Mouse (Mus musculus) lung, embryonic 16.5 days (tissue): Measurements from ENCODE around the gene Gm34653. TPM values are rescaled to one million over a fixed set of nuclear protein-coding genes. Genes with fewer than 3 reads are reported as not detected.
"Not testable (repeated sequence)": the region's sequence is repeated elsewhere in the genome, so short reads cannot be mapped to it uniquely, and the experiment has no call there.

Experiments used
- ATAC-seq: fragments of 200-750 bp; cut with Nextera tagmentation; 2 replicates; pipeline ENCODE4 v1.8.0; 2017; ENCODE audit warnings: low read depth, mild to moderate bottlenecking, moderate library complexity
- H3K27ac ChIP-seq: fragments of 300-500 bp; sonication (generic); 2 replicates; pipeline ENCODE4 v1.5.1; 2014; ENCODE audit warnings: mild to moderate bottlenecking, control low read depth, low read length
- H3K27me3 ChIP-seq: fragments of 300-500 bp; sonication (generic); 2 replicates; pipeline ENCODE4 v1.6.1; 2014; ENCODE audit warnings: low read depth, low read length, mixed read lengths; ENCODE audit not compliant: control insufficient read depth, insufficient read depth
- H3K36me3 ChIP-seq: fragments of 300-500 bp; sonication (generic); 2 replicates; pipeline ENCODE4 v1.6.1; 2014; ENCODE audit warnings: low read length; ENCODE audit not compliant: control insufficient read depth, insufficient read depth
- H3K4me1 ChIP-seq: fragments of 300-500 bp; sonication (generic); replicated peaks from 2 replicates; pipeline ENCODE4 v1.6.1; 2014; ENCODE audit warnings: low read length, mixed read lengths; ENCODE audit not compliant: control insufficient read depth, insufficient read depth
- H3K4me2 ChIP-seq: fragments of 300-500 bp; sonication (generic); 2 replicates; pipeline ENCODE4 v1.6.1; 2014; ENCODE audit warnings: low read depth, low read length, control low read depth
- H3K4me3 ChIP-seq: fragments of 300-500 bp; sonication (generic); 2 replicates; pipeline ENCODE4 v1.5.1; 2014; ENCODE audit warnings: mild to moderate bottlenecking, low read length, control low read depth
- H3K9ac ChIP-seq: fragments of 300-500 bp; sonication (generic); 2 replicates; pipeline ENCODE4 v1.6.1; 2014; ENCODE audit warnings: low read length, control low read depth
- H3K9me3 ChIP-seq: fragments of 300-500 bp; sonication (generic); 2 replicates; pipeline ENCODE4 v1.6.1; 2016; ENCODE audit warnings: low read length; ENCODE audit not compliant: control insufficient read depth
- WGBS: fragments of 180-500 bp; shearing (Covaris S2); extraction: QIAGEN DNeasy Blood & Tissue Kit; methylation state at CpG from one replicate; pipeline ENCODE4 v1.1.7; 2014; 5-methylcytosine and 5-hydroxymethylcytosine counted together
- polyA plus RNA-seq: library from polyadenylated mRNA; unstranded; fragments of >200 nt; fragmentation: Nextera tagmentation; extraction: Ambion mirVana; gene quantifications from 2 replicates; pipeline ENCODE4 v1.2.1, GENCODE M21; 2015

Gm34653 gene
- polyA plus RNA-seq, 1 experiment from 2014 or later, result not detected

GRCm38 (mm10) chr2:34809568-34809967 is 23.2 kb upstream of the Gm34653 start:
- Histone ChIP-seq H3K36me3 (peaks cover 25% of the 10 kb centered on the region), H3K4me2 (no peak overlapping the region), H3K9me3 (no peaks in the 10 kb centered on the region), H3K4me3 (no peak overlapping the region), H3K27ac (no peak overlapping the region), H3K4me1 (peaks cover under 1% of the 10 kb centered on the region), H3K9ac (no peak overlapping the region), H3K27me3 (no peaks in the 10 kb centered on the region)
- WGBS, result 88% methylated on average over 1 of the region's 1 CpGs
- ATAC-seq, result no peak

- H3K27me3 ChIP-seq, result no peaks in the 10 kb centered on the region
- H3K9ac ChIP-seq, result no peak overlapping the region
- no peak overlapping the region for H3K4me2 ChIP-seq
- H3K4me1 ChIP-seq, result no peaks in the 10 kb centered on the region
- WGBS, result 91% methylated on average over 3 of the region's 3 CpGs
- no peaks in the 10 kb centered on the region for H3K9me3 ChIP-seq
- H3K36me3 ChIP-seq, result peaks cover 30% of the 10 kb centered on the region
- no peak for ATAC-seq
- H3K4me3 ChIP-seq, result no peak overlapping the region
- no peak overlapping the region for H3K27ac ChIP-seq
These were observed 22.0 kb upstream of the Gm34653 start for GRCm38 (mm10) chr2:34810775-34811174.

GRCm38 (mm10) chr2:34812706-34813105 is 20.1 kb upstream of the Gm34653 start:
- peaks cover 32% of the 10 kb centered on the region for H3K36me3 ChIP-seq
- no peak overlapping the region for H3K4me2 ChIP-seq
- no peak overlapping the region for H3K27ac ChIP-seq
- H3K9ac ChIP-seq, result no peak overlapping the region
- no peaks in the 10 kb centered on the region for H3K9me3 ChIP-seq
- H3K4me1 ChIP-seq, result no peaks in the 10 kb centered on the region
- WGBS, result 86% methylated on average over 7 of the region's 7 CpGs
- H3K27me3 ChIP-seq, result no peaks in the 10 kb centered on the region
- ATAC-seq, result no peak
- no peak overlapping the region for H3K4me3 ChIP-seq

GRCm38 (mm10) chr2:34815893-34816292 is 16.9 kb upstream of the Gm34653 start:
- H3K9ac ChIP-seq, H3K4me3 ChIP-seq, H3K27me3 ChIP-seq, H3K27ac ChIP-seq, H3K4me2 ChIP-seq, H3K9me3 ChIP-seq, H3K4me1 ChIP-seq, ATAC-seq: not testable (repeated sequence)
- WGBS, result 94% methylated on average over 2 of the region's 2 CpGs
- H3K36me3 ChIP-seq, result peaks cover 28% of the 10 kb centered on the region

- H3K9ac ChIP-seq, result no peak overlapping the region
- 89% methylated on average over 2 of the region's 2 CpGs for WGBS
- peaks cover 25% of the 10 kb centered on the region for H3K36me3 ChIP-seq
- H3K4me3 ChIP-seq, result no peak overlapping the region
- no peak for ATAC-seq
- no peak overlapping the region for H3K27ac ChIP-seq
- H3K27me3 ChIP-seq, result no peaks in the 10 kb centered on the region
- no peaks in the 10 kb centered on the region for H3K9me3 ChIP-seq
- H3K4me2 ChIP-seq, result no peak overlapping the region
- no peaks in the 10 kb centered on the region for H3K4me1 ChIP-seq
These were observed 14.3 kb upstream of the Gm34653 start for GRCm38 (mm10) chr2:34818492-34818891.

- under 1% methylated on average over 52 of the region's 57 CpGs for WGBS
These were observed 6.9 kb upstream of the Gm34653 start, which contains the start of gene Fbxw2 for GRCm38 (mm10) chr2:34825827-34826459. Gene Fbxw2, minus strand, starts transcription at chr2:34826311.

GRCm38 (mm10) chr2:34826460-34827231 is 6.2 kb upstream of the Gm34653 start:
- peaks cover 18% of the 10 kb centered on the region for H3K4me1 ChIP-seq
- H3K36me3 ChIP-seq, result peaks cover 5% of the 10 kb centered on the region; the same call in 1 of the 2 replicates
- peak overlapping the region; percentile 81 for H3K27ac ChIP-seq
- peak overlapping the region; percentile 99 for H3K4me3 ChIP-seq
- WGBS, result 31% methylated on average over 19 of the region's 21 CpGs
- H3K9me3 ChIP-seq, result peaks cover 3% of the 10 kb centered on the region; the same call in 1 of the 2 replicates
- no peaks in the 10 kb centered on the region for H3K27me3 ChIP-seq
- H3K4me2 ChIP-seq, result peak overlapping the region; percentile 94
- H3K9ac ChIP-seq, result peak overlapping the region; percentile 99
- no peak for ATAC-seq

More at GRCm38 (mm10) chr2:34825827-34826459, 6.9 kb upstream of the Gm34653 start, which contains the start of gene Fbxw2:
- H3K36me3 ChIP-seq, result peaks cover 7% of the 10 kb centered on the region; the same call in 1 of the 2 replicates
- peaks cover 3% of the 10 kb centered on the region; the same call in 1 of the 2 replicates for H3K9me3 ChIP-seq
- peaks cover 18% of the 10 kb centered on the region for H3K4me1 ChIP-seq
- H3K27me3 ChIP-seq, result no peaks in the 10 kb centered on the region
- peak; percentile 98 for ATAC-seq
- H3K9ac ChIP-seq, result peak within 1 kb of the TSS; percentile 99
- H3K4me2 ChIP-seq, result peak within 1 kb of the TSS; percentile 94
- H3K27ac ChIP-seq, result peak within 1 kb of the TSS; percentile 81
- peak within 1 kb of the TSS; percentile 99 for H3K4me3 ChIP-seq

- H3K36me3 ChIP-seq, result no peaks in the 10 kb centered on the region; the same call in 1 of the 2 replicates
- WGBS, result 86% methylated on average over 4 of the region's 4 CpGs
- ATAC-seq, result no peak
- H3K9me3 ChIP-seq, result peaks cover 3% of the 10 kb centered on the region; the same call in 1 of the 2 replicates
- no peak overlapping the region for H3K4me3 ChIP-seq
- no peak overlapping the region for H3K27ac ChIP-seq
- H3K4me1 ChIP-seq, result peaks cover 18% of the 10 kb centered on the region
- no peaks in the 10 kb centered on the region for H3K27me3 ChIP-seq
- no peak overlapping the region for H3K4me2 ChIP-seq
- no peak overlapping the region for H3K9ac ChIP-seq
These were observed 5.2 kb upstream of the Gm34653 start for GRCm38 (mm10) chr2:34827591-34827990.

- Histone ChIP-seq H3K4me1 (peaks cover 18% of the 10 kb centered on the region), H3K9ac (no peak overlapping the region), H3K4me2 (no peak overlapping the region), H3K4me3 (no peak overlapping the region), H3K27ac (no peak overlapping the region), H3K36me3 (no peaks in the 10 kb centered on the region), H3K27me3 (no peaks in the 10 kb centered on the region), H3K9me3 (peaks cover 3% of the 10 kb centered on the region; the same call in 1 of the 2 replicates)
- WGBS, result 74% methylated on average over 1 of the region's 1 CpGs
- ATAC-seq, result peak; percentile 26; the same call in 1 of the 2 replicates
These were observed 4.8 kb upstream of the Gm34653 start for GRCm38 (mm10) chr2:34828026-34828425.
